Mouse (Mus musculus) liver, postnatal 0 days (tissue): ENCODE measurements around the gene Sipa1l1.

Source experiments
- CTCF ChIP-seq: sonication (generic); IDR thresholded peaks from 2 replicates; pipeline ENCODE4 v1.5.1; 2016; ENCODE audit warnings: antibody characterized with exemption, low read depth
- EP300 ChIP-seq: IDR thresholded peaks from 2 replicates; pipeline ENCODE4 v1.6.1; 2016; ENCODE audit warnings: antibody characterized with exemption, low read depth, mild to moderate bottlenecking

GRCm38 (mm10) chr12:82256012-82256411 is 86.9 kb downstream of the Sipa1l1 start:
- TF ChIP-seq CTCF (no peak), EP300 (no peak)
